ENCODE assay signal across 9 mouse cellular contexts in the genomic region with DNA sequence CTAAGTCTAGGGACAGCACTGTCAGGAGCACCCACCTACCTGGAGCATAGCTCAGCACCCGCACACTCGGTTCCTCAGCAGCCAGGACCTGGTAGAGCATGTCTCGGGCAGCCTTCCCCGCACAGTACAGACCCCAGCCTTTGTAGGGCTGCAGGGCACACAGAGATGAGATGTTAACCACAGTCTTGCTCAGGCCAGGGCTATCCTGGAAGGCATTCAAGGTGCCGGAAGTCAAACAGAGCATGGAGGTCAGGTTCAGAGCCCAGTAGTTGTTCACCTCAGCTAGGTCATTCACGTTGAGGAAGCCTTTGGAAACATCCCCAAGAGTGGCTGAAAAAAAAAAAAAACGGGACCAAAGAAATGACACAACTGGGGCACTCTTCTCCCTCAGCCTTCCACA. TPM values are rescaled to one million over a fixed set of nuclear protein-coding genes. Genes with fewer than 3 reads are reported as not detected.
DNase-seq lines count a peak whose midpoint lies in the region; ATAC-seq and TF ChIP-seq lines count a peak whose summit lies in the region.
"Not testable (repeated sequence)": the region's sequence is repeated elsewhere in the genome, so short reads cannot be mapped to it uniquely, and the experiment has no call there.
"Had no signal": no experiment of that assay in that cellular context is flagged by ENCODE, and none has a peak within 500 bp of the region (broad histone marks: within the 10 kb centered on the region; RNA-seq: fewer than 3 reads in every experiment).

No protein-coding gene starts in this region.

- H3K4me1 ChIP-seq in CH12.LX (ENCODE audit: control insufficient read depth in 1 of 2, insufficient read depth in 2 of 2); forebrain, embryonic 15.5 days; kidney, adult 2 months (ENCODE audit: control insufficient read depth, insufficient read depth, low read length); liver, adult 2 months (ENCODE audit: control insufficient read depth, insufficient read depth, low read length); neural tube, embryonic 13.5 days (replicated peaks): not testable (repeated sequence)
- peaks cover 15% of the 10 kb centered on the region for H3K4me1 ChIP-seq in embryonic facial prominence, embryonic 10.5 days
- H3K4me1 ChIP-seq in heart, postnatal 0 days (ENCODE audit: control insufficient read depth, insufficient read depth), result peaks cover 12% of the 10 kb centered on the region

- DNase-seq in CH12.LX (ENCODE audit: extremely low read depth); embryonic facial prominence, embryonic 10.5 days (ENCODE audit: low spot score); heart, postnatal 0 days (ENCODE audit: low spot score); kidney, adult 2 months: not testable (repeated sequence)
- peak; percentile 55 for DNase-seq in liver, adult 2 months (ENCODE audit: extremely low read depth, low read depth, low spot score)

- not testable (repeated sequence) for TF ChIP-seq EP300 in CH12.LX (IDR thresholded peaks at IDR 0.05; ENCODE audit: low read length); heart, postnatal 0 days (IDR thresholded peaks at IDR 0.05; ENCODE audit: low read depth)

- H3K36me3 ChIP-seq in CH12.LX (replicated peaks in 1 of 2; ENCODE audit: control insufficient read depth in 1 of 2, insufficient read depth in 1 of 2, low read length in 1 of 2), result peaks cover 7 to 22% of the 10 kb centered on the region in 2 experiments
- peaks cover 20% of the 10 kb centered on the region for H3K36me3 ChIP-seq in embryonic facial prominence, embryonic 10.5 days (replicated peaks)
- not testable (repeated sequence) for H3K36me3 ChIP-seq in forebrain, embryonic 15.5 days; kidney, adult 2 months (ENCODE audit: control insufficient read depth, insufficient read depth, low read length); liver, adult 2 months (ENCODE audit: control insufficient read depth, insufficient read depth, low read length); neural tube, embryonic 13.5 days
- peaks cover 22% of the 10 kb centered on the region for H3K36me3 ChIP-seq in heart, postnatal 0 days (replicated peaks; ENCODE audit: control insufficient read depth, insufficient read depth, low read length)
- H3K36me3 ChIP-seq in macrophage (ENCODE audit: inconsistent target), result 0 out of 2 replicates have a peak, but pooled peaks cover 11% of the 10 kb centered on the region

- WGBS in embryonic facial prominence, embryonic 10.5 days, result 66% methylated on average over 7 of the region's 7 CpGs
- WGBS in forebrain, embryonic 15.5 days, result 66% methylated on average over 7 of the region's 7 CpGs
- WGBS in heart, postnatal 0 days, result 53% methylated on average over 7 of the region's 7 CpGs
- WGBS in kidney, adult 2 months, result 41% methylated on average over 7 of the region's 7 CpGs
- 29% methylated on average over 7 of the region's 7 CpGs for WGBS in liver, adult 2 months
- WGBS in macrophage (ENCODE audit: missing documents), result 63% methylated on average over 6 of the region's 7 CpGs
- WGBS in neural tube, embryonic 13.5 days, result 69% methylated on average over 7 of the region's 7 CpGs

- ATAC-seq in forebrain, embryonic 15.5 days (replicated peaks), result peak; percentile 21; the same call in 1 of the 2 replicates
- ATAC-seq in heart, postnatal 0 days (ENCODE audit: insufficient read depth, low read depth); neural tube, embryonic 13.5 days (ENCODE audit: low read depth): not testable (repeated sequence)

- not testable (repeated sequence) for TF ChIP-seq POLR2A in CH12.LX (IDR thresholded peaks at IDR 0.05; ENCODE audit: low read depth, low read length); kidney, adult 2 months (IDR thresholded peaks at IDR 0.05; ENCODE audit: low read depth, low read length); liver, adult 2 months (IDR thresholded peaks at IDR 0.05; ENCODE audit: extremely low read depth, insufficient read depth, low read length)

- H3K4me3 ChIP-seq in CH12.LX (replicated peaks in 1 of 3; ENCODE audit: low read depth in 2 of 3, low read length in 2 of 3, poor library complexity in 1 of 3) (peak overlapping the region; percentile 27 to 87 (median 80)), macrophage (ENCODE audit: inconsistent target) (peak overlapping the region; percentile 41)
- H3K4me3 ChIP-seq in embryonic facial prominence, embryonic 10.5 days, result peak overlapping the region; percentile 71
- peak overlapping the region; percentile 68 for H3K4me3 ChIP-seq in forebrain, embryonic 15.5 days
- H3K4me3 ChIP-seq in heart, postnatal 0 days (ENCODE audit: low read depth, low read length), result peak overlapping the region; percentile 96
- peak overlapping the region; percentile 92 for H3K4me3 ChIP-seq in kidney, adult 2 months (ENCODE audit: insufficient read depth, low read depth, low read length)
- H3K4me3 ChIP-seq in liver, adult 2 months (ENCODE audit: insufficient read depth, low read depth, low read length), result peak overlapping the region; percentile 47
- peak overlapping the region; percentile 71 for H3K4me3 ChIP-seq in neural tube, embryonic 13.5 days

- peak overlapping the region; percentile 26 for H3K4me2 ChIP-seq in CH12.LX (ENCODE audit: insufficient read depth, low read depth, poor library complexity, severe bottlenecking)
- H3K4me2 ChIP-seq in forebrain, embryonic 15.5 days (replicated peaks), result peak overlapping the region; percentile 53
- H3K4me2 ChIP-seq in heart, postnatal 0 days (ENCODE audit: low read depth, low read length), result peak overlapping the region; percentile 74
- peak overlapping the region; percentile 67 for H3K4me2 ChIP-seq in neural tube, embryonic 13.5 days

- not testable (repeated sequence) for H3K79me2 ChIP-seq in CH12.LX (replicated peaks; ENCODE audit: control insufficient read depth, extremely low read depth, insufficient read depth, poor library complexity, severe bottlenecking); liver, adult 2 months (ENCODE audit: control insufficient read depth, insufficient read depth, low read length); macrophage (ENCODE audit: inconsistent target)

- in situ Hi-C loops in CH12.LX (cut with MboI; ENCODE audit: low pct_ligation_motif_present, low pct_unique_long_range_greater_than_20kb, low sequenced_read_pairs), result not testable (repeated sequence)

- not testable (repeated sequence) for TF ChIP-seq CTCF in CH12.LX (conservative IDR thresholded peaks at IDR 0.05 in 1 of 2, IDR thresholded peaks at IDR 0.05 in 1 of 2; ENCODE audit: low read depth in 2 of 2, low read length in 2 of 2); heart, postnatal 0 days (IDR thresholded peaks at IDR 0.05; ENCODE audit: low read depth); kidney, adult 2 months (conservative IDR thresholded peaks at IDR 0.05; ENCODE audit: insufficient read depth, insufficient read length, low read depth, low read length); liver, adult 2 months (IDR thresholded peaks at IDR 0.05; ENCODE audit: low read depth, low read length)

- dilution Hi-C loops in CH12.LX (cut with MboI; ENCODE audit: extremely low pct_ligation_motif_present, extremely low pct_unique_long_range_greater_than_20kb, low sequenced_read_pairs), result not testable (repeated sequence)

- TF ChIP-seq RAD21 in CH12.LX (IDR thresholded peaks at IDR 0.05; ENCODE audit: low read depth, low read length), result not testable (repeated sequence)

- not testable (repeated sequence) for H3K9me3 ChIP-seq in CH12.LX (replicated peaks; ENCODE audit: low read length); embryonic facial prominence, embryonic 10.5 days; forebrain, embryonic 15.5 days; heart, postnatal 0 days (replicated peaks; ENCODE audit: control insufficient read depth, low read length); neural tube, embryonic 13.5 days

- H3K9ac ChIP-seq in CH12.LX (ENCODE audit: insufficient read depth, low read depth), result peak overlapping the region; percentile 67; the same call in 1 of the 2 replicates
- H3K9ac ChIP-seq in forebrain, embryonic 15.5 days (replicated peaks), result peak overlapping the region; percentile 65
- H3K9ac ChIP-seq in heart, postnatal 0 days (replicated peaks; ENCODE audit: low read depth, low read length), result peak overlapping the region; percentile 80
- peak overlapping the region; percentile 45; the same call in 1 of the 2 replicates for H3K9ac ChIP-seq in liver, adult 2 months (ENCODE audit: low read depth, low read length)
- H3K9ac ChIP-seq in neural tube, embryonic 13.5 days, result 0 out of 2 replicates have a peak overlapping the region, but pooled peaks have one; percentile 82

- not testable (repeated sequence) for H3K27me3 ChIP-seq in CH12.LX (replicated peaks); embryonic facial prominence, embryonic 10.5 days (replicated peaks; ENCODE audit: low read depth, poor library complexity, severe bottlenecking); forebrain, embryonic 15.5 days; heart, postnatal 0 days (ENCODE audit: control insufficient read depth, insufficient read depth, low read length); kidney, adult 2 months (replicated peaks; ENCODE audit: control insufficient read depth, insufficient read depth, low read length); liver, adult 2 months (ENCODE audit: control insufficient read depth, insufficient read depth, low read length); neural tube, embryonic 13.5 days

- H3K27ac ChIP-seq in CH12.LX (ENCODE audit: insufficient read depth, low read depth); heart, postnatal 0 days (ENCODE audit: low read depth); kidney, adult 2 months (ENCODE audit: insufficient read depth, low read depth, low read length); liver, adult 2 months (replicated peaks; ENCODE audit: insufficient read depth, low read depth, low read length); macrophage; neural tube, embryonic 13.5 days (replicated peaks): not testable (repeated sequence)
- peak overlapping the region; percentile 90; the same call in 1 of the 2 replicates for H3K27ac ChIP-seq in embryonic facial prominence, embryonic 10.5 days (replicated peaks)
- 0 out of 2 replicates have a peak overlapping the region, but pooled peaks have one; percentile 89 for H3K27ac ChIP-seq in forebrain, embryonic 15.5 days (replicated peaks)

RNA-seq across cellular contexts. Expression of a gene that starts 0.8 kb away (rescaled TPM):
- total RNA-seq in CH12.LX (2012; rRNA removed) (64.4 and 70.8 TPM in 2 replicates), CH12.LX (2014; rRNA removed) (42.8 and 44.3 TPM in 2 replicates)
- polyA plus RNA-seq in CH12.LX (2012; ENCODE audit: insufficient read length, low read depth) (69.3 and 76.7 TPM in 2 replicates), macrophage (2018) (9.5 to 33.7 TPM (median 23.3 TPM) in 3 replicates)
- 53.8 and 58.1 TPM in 2 replicates for polyA plus RNA-seq in embryonic facial prominence, embryonic 10.5 days (2016; fragmentation: Nextera tagmentation; extraction: Ambion mirVana)
- polyA plus RNA-seq in forebrain, embryonic 15.5 days (2015; fragmentation: Nextera tagmentation; extraction: Ambion mirVana), result 29.7 and 34.6 TPM in 2 replicates
- 63.3 and 108 TPM in 2 replicates for total RNA-seq in heart, postnatal 0 days (2014; rRNA removed; ENCODE audit: low replicate concordance)
- polyA plus RNA-seq in heart, postnatal 0 days (2015; fragmentation: Nextera tagmentation; extraction: Ambion mirVana), result 60.9 and 66.2 TPM in 2 replicates
- polyA plus RNA-seq in kidney, adult 2 months (2012; rRNA removed), result 65.7 and 79.7 TPM in 2 replicates
- total RNA-seq in liver, adult 2 months (2014; rRNA removed), result 143 and 164 TPM in 2 replicates
- polyA plus RNA-seq in liver, adult 2 months (2012; rRNA removed), result 53.2 and 68.0 TPM in 2 replicates
- total RNA-seq in macrophage (2018; cell fraction: chromatin; rRNA removed), result 1 to 10 TPM in 20 of 26 experiments, under 1 TPM in 6; 0.36 to 5.8 (median 2.1) TPM
- 10 to 100 TPM; 12.8 to 26.4 (median 19.9) TPM for total RNA-seq in macrophage (2018; cell fraction: cytosol; rRNA removed)
- 10 to 100 TPM in 3 of 26 experiments, 1 to 10 TPM in 23; 2.0 to 13.1 (median 5.8) TPM for total RNA-seq in macrophage (2018; cell fraction: nucleus; rRNA removed)
- 23.8 and 25.0 TPM in 2 replicates for polyA plus RNA-seq in neural tube, embryonic 13.5 days (2015; fragmentation: Nextera tagmentation; extraction: Ambion mirVana)

RNA-seq across cellular contexts. Expression of a gene that starts 50.5 kb away (rescaled TPM):
- total RNA-seq in CH12.LX (2012; rRNA removed), result not detected in 2 replicates
- total RNA-seq in CH12.LX (2014; rRNA removed), result not detected in 2 replicates
- polyA plus RNA-seq in CH12.LX (2012; ENCODE audit: insufficient read length, low read depth), result not detected in 2 replicates
- polyA plus RNA-seq in embryonic facial prominence, embryonic 10.5 days (2016; fragmentation: Nextera tagmentation; extraction: Ambion mirVana), result 2.6 and 2.9 TPM in 2 replicates
- 68.9 and 78.8 TPM in 2 replicates for polyA plus RNA-seq in forebrain, embryonic 15.5 days (2015; fragmentation: Nextera tagmentation; extraction: Ambion mirVana)
- not detected in 2 replicates for total RNA-seq in heart, postnatal 0 days (2014; rRNA removed; ENCODE audit: low replicate concordance)
- not detected in 2 replicates for polyA plus RNA-seq in heart, postnatal 0 days (2015; fragmentation: Nextera tagmentation; extraction: Ambion mirVana)
- polyA plus RNA-seq in kidney, adult 2 months (2012; rRNA removed), result 62.8 and 79.7 TPM in 2 replicates
- not detected in 2 replicates for total RNA-seq in liver, adult 2 months (2014; rRNA removed)
- polyA plus RNA-seq in liver, adult 2 months (2012; rRNA removed), result not detected in 2 replicates
- total RNA-seq in macrophage (2018; cell fraction: chromatin; rRNA removed), result not detected
- total RNA-seq in macrophage (2018; cell fraction: cytosol; rRNA removed), result not detected
- not detected for total RNA-seq in macrophage (2018; cell fraction: nucleus; rRNA removed)
- polyA plus RNA-seq in macrophage (2018), result not detected in 3 replicates
- polyA plus RNA-seq in neural tube, embryonic 13.5 days (2015; fragmentation: Nextera tagmentation; extraction: Ambion mirVana), result 0.32 TPM in 1 of 2 replicates, not detected in the other
- total RNA-seq: adrenal gland, adult 8-10 months had no signal

Comparison
In these comparisons a context has a peak if more than half of its experiments do, and no peak if none do; other contexts are left out.
1. H3K4me3 ChIP-seq: peak in every context shown above with its lines; median percentile 96 in heart, postnatal 0 days; 92 in kidney, adult 2 months; 80 in CH12.LX; 71 in embryonic facial prominence, embryonic 10.5 days; 71 in neural tube, embryonic 13.5 days; 68 in forebrain, embryonic 15.5 days; 47 in liver, adult 2 months; 41 in macrophage.
2. RNA of a gene that starts 50.5 kb away (polyA plus RNA-seq): 68.9 to 78.8 TPM in forebrain, embryonic 15.5 days and 62.8 to 79.7 TPM in kidney, adult 2 months; 2.6 to 2.9 TPM in embryonic facial prominence, embryonic 10.5 days, not detected in CH12.LX, not detected in heart, postnatal 0 days, not detected in liver, adult 2 months, not detected in macrophage and 0.32 TPM in neural tube, embryonic 13.5 days; every median in the first group is over 10 times any median in the second.
3. Peak in every context shown above with its lines, with median percentiles within 50 percentile points of each other: H3K4me2 ChIP-seq and H3K9ac ChIP-seq.